Mouse (Mus musculus) thymus, postnatal 14 days (tissue): Measurements from ENCODE around the gene Kcnt2.

ENCODE experiments used
- DNase-seq: peaks from one replicate; pipeline ENCODE4 v3.0.0; 2021

Kcnt2 gene

GRCm38 (mm10) chr1:140245876-140246597, at the start of gene Kcnt2:
TSS of gene Kcnt2 (plus strand) at chr1:140246158.
- no peak for DNase-seq

- DNase-seq: no peak
These were observed 40.6 kb upstream of the Kcnt2 start for GRCm38 (mm10) chr1:140205329-140205728.

GRCm38 (mm10) chr1:140225221-140225620, 20.7 kb upstream of the Kcnt2 start:
- no peak for DNase-seq

- DNase-seq: no peak
These were observed 19.3 kb upstream of the Kcnt2 start for GRCm38 (mm10) chr1:140226673-140227072.

- DNase-seq: no peak
These were observed 493 bp upstream of the Kcnt2 start for GRCm38 (mm10) chr1:140245465-140245864.

GRCm38 (mm10) chr1:140264696-140265095, 18.7 kb downstream of the Kcnt2 start:
- no peak for DNase-seq

GRCm38 (mm10) chr1:140266047-140266446, 20.1 kb downstream of the Kcnt2 start:
- DNase-seq: no peak

- DNase-seq: no peak
These were observed 20.8 kb downstream of the Kcnt2 start for GRCm38 (mm10) chr1:140266643-140267286.

- no peak for DNase-seq
These were observed 21.3 kb downstream of the Kcnt2 start for GRCm38 (mm10) chr1:140267288-140267687.

GRCm38 (mm10) chr1:140273624-140274023, 27.7 kb downstream of the Kcnt2 start:
- DNase-seq: no peak

GRCm38 (mm10) chr1:140275813-140276212, 29.9 kb downstream of the Kcnt2 start:
- DNase-seq: no peak

- no peak for DNase-seq
These were observed 47.2 kb downstream of the Kcnt2 start for GRCm38 (mm10) chr1:140293140-140293539.

- no peak for DNase-seq
These were observed 49.5 kb downstream of the Kcnt2 start for GRCm38 (mm10) chr1:140295482-140295881.

GRCm38 (mm10) chr1:140304244-140304643, 58.3 kb downstream of the Kcnt2 start:
- no peak for DNase-seq

- no peak for DNase-seq
These were observed 59.4 kb downstream of the Kcnt2 start for GRCm38 (mm10) chr1:140305344-140305743.

GRCm38 (mm10) chr1:140306339-140306738, 60.4 kb downstream of the Kcnt2 start:
- no peak for DNase-seq

GRCm38 (mm10) chr1:140310739-140311138, 64.8 kb downstream of the Kcnt2 start:
- no peak for DNase-seq

GRCm38 (mm10) chr1:140325088-140325487, 79.1 kb downstream of the Kcnt2 start:
- no peak for DNase-seq

GRCm38 (mm10) chr1:140326709-140327108, 80.8 kb downstream of the Kcnt2 start:
- DNase-seq: no peak

- no peak for DNase-seq
These were observed 87.7 kb downstream of the Kcnt2 start for GRCm38 (mm10) chr1:140333702-140334101.

- DNase-seq: no peak
These were observed 92.5 kb downstream of the Kcnt2 start for GRCm38 (mm10) chr1:140338417-140338816.

GRCm38 (mm10) chr1:140339368-140339767, 93.4 kb downstream of the Kcnt2 start:
- DNase-seq: no peak

- no peak for DNase-seq
These were observed 118.8 kb downstream of the Kcnt2 start for GRCm38 (mm10) chr1:140364787-140365186.

- DNase-seq: no peak
These were observed 127.6 kb downstream of the Kcnt2 start for GRCm38 (mm10) chr1:140373532-140373931.

- DNase-seq: no peak
These were observed 132.8 kb downstream of the Kcnt2 start for GRCm38 (mm10) chr1:140378791-140379190.
